Mouse (Mus musculus): Measurements from ENCODE around the gene Arf3.
"Not testable (repeated sequence)": the region's sequence is repeated elsewhere in the genome, so short reads cannot be mapped to it uniquely, and the experiment has no call there.

Arf3 gene

GRCm38 (mm10) chr15:98762670-98763529 is at the start of gene Arf3:
Arf3 (minus strand) TSS chr15:98763214.
- DNase-seq: peak; percentile 92

GRCm38 (mm10) chr15:98810212-98810611 is 47.2 kb upstream of the Arf3 start:
- not testable (repeated sequence) for DNase-seq

GRCm38 (mm10) chr15:98809390-98809789 is 46.4 kb upstream of the Arf3 start, which contains the start of gene Ddn:
Ddn (minus strand) TSS chr15:98809490.
- DNase-seq: no peak

GRCm38 (mm10) chr15:98808651-98809134 is 45.7 kb upstream of the Arf3 start:
- no peak for DNase-seq

DNA sequence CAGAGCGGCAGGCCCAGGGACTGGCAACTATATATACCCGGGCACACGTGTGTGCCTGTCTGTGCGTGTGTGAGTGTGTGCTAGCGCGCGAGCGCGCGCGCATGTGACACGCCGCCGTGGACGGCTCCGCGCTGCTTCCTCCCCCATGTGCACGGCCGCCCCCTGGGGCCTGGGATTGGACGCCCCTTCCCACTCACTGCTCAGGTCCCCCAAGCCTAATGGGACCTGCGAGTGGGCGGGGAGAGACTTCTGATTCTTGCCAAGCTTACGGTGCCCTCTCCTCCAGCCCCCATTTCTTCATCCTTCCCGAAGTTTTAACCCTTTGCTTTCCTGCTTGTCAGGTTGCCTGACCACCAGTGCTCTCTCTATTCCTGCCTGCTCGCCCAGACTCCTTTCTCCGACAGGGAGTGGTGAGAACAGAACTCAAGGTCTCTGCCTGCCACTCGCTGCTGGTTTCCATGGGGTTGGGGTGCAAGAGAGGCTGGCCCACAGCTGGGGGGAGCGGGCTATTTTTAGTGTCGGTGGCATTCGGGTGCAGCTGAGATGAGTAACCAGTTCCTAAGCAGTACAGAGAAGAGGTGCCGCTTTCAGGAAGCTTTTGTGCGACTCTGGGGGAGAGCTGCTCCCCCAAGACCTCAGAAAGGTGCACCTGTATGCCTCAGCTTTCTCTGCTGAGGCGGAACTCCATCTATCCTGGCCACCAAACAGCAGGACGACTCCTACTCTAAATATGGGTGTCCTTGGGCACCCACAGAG is 45.1 kb upstream of the Arf3 start:
- DNase-seq: peak; percentile 28

GRCm38 (mm10) chr15:98806809-98807770 is 44.1 kb upstream of the Arf3 start:
- no peak for DNase-seq

GRCm38 (mm10) chr15:98806071-98806808 is 43.2 kb upstream of the Arf3 start:
- no peak for DNase-seq

- DNase-seq: peak; percentile 46
Observed at GRCm38 (mm10) chr15:98805324-98806040, 42.5 kb upstream of the Arf3 start.

DNA sequence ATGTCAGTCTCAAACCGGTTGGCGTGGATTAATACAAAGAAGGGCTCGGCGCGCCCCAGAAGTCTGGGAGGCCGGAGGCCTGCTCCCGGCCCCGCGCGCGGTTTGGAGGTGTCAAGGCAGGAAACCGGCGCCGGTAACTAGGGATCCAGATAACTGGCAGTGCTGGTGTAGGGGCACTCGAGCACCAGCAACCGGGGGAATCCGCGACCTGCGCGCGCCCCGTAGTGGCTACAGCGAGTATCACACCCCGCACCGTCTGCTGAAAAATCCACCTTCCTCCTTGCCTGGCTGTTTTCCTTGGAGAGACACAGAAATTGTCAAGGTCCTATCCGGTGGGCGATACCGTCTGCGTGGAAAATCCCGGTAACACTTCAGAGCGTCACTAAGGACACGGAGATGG is 41.0 kb upstream of the Arf3 start:
- DNase-seq: peak; percentile 76

GRCm38 (mm10) chr15:98802926-98803325 is 39.9 kb upstream of the Arf3 start:
- DNase-seq: no peak

- DNase-seq: peak; percentile 56
Observed at GRCm38 (mm10) chr15:98799396-98799795, 36.4 kb upstream of the Arf3 start.

GRCm38 (mm10) chr15:98798903-98799302 is 35.9 kb upstream of the Arf3 start:
- DNase-seq: no peak

- DNase-seq: no peak
Observed at GRCm38 (mm10) chr15:98797835-98798492, 35.0 kb upstream of the Arf3 start.

- no peak for DNase-seq
Observed at GRCm38 (mm10) chr15:98796803-98797595, 34.0 kb upstream of the Arf3 start.

DNA sequence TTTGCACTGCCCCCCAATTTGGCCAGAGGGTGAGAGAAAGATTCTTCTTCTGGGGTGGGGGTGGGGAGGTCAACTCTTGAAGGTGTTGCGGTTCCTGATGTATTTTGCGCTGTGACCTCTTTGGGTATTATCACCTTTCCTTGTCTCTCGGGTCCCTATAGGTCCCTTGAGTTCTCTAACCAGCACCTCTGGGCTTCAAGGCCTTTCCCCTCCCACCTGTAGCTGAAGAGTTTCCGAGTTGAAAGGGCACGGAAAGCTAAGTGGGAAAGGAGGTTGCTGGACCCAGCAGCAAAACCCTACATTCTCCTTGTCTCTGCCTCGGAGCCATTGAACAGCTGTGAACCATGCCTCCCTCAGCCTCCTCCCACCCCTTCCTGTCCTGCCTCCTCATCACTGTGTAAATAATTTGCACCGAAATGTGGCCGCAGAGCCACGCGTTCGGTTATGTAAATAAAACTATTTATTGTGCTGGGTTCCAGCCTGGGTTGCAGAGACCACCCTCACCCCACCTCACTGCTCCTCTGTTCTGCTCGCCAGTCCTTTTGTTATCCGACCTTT is 30.2 kb upstream of the Arf3 start:
- DNase-seq: no peak

DNA sequence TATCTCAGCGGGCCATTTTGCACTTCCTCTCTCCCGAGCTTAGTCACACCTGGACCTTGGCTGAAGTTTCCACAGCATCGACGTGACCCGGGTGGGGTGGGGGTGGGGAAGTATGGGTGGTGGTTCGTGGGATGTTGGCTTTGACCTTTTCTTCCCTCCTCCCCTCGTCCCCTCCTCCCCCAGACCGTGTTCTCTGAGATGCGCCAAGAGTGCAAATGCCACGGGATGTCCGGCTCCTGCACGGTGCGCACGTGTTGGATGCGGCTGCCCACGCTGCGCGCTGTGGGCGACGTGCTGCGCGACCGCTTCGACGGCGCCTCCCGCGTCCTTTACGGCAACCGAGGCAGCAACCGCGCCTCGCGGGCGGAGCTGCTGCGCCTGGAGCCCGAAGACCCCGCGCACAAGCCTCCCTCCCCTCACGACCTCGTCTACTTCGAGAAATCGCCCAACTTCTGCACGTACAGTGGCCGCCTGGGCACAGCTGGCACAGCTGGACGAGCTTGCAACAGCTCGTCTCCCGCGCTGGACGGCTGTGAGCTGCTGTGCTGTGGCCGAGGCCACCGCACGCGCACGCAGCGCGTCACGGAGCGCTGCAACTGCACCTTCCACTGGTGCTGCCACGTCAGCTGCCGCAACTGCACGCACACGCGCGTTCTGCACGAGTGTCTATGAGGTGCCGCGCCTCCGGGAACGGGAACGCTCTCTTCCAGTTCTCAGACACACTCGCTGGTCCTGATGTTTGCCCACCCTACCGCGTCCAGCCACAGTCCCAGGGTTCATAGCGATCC is 29.4 kb upstream of the Arf3 start:
- no peak for DNase-seq

DNA sequence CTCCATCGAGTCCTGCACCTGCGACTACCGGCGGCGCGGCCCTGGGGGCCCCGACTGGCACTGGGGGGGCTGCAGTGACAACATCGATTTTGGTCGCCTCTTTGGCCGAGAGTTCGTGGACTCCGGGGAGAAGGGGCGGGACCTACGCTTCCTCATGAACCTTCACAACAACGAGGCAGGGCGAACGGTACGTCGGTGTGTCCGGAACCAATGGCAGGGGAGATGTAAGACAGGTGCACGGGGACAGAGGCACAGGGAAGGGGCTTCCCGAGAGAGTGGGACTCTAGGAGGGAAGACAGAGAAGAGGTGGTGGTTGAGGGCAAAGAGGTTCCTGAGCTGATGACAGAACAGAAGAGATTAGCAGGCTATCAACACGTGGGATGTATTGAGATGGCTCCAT is 28.8 kb upstream of the Arf3 start:
- no peak for DNase-seq

GRCm38 (mm10) chr15:98791221-98791620 is 28.2 kb upstream of the Arf3 start:
- no peak for DNase-seq

GRCm38 (mm10) chr15:98790761-98791160 is 27.7 kb upstream of the Arf3 start:
- no peak for DNase-seq

Measured in cerebellum, adult 11-12 months (tissue).